Mouse (Mus musculus): ENCODE results near the gene Gm11032. TPM values are rescaled to one million over a fixed set of nuclear protein-coding genes. Genes with fewer than 3 reads are reported as not detected.

The Gm11032 gene
- polyA plus RNA-seq, 1 experiment from 2014 or later = not detected

- no peak for DNase-seq (ENCODE audit: low spot score)
- H3K4me3 ChIP-seq (ENCODE audit: low read depth, low read length) = no peak overlapping the region
- WGBS = 30% methylated on average over 8 of the region's 8 CpGs
- 0 out of 2 replicates have a peak overlapping the region, but pooled peaks have one; percentile 4 for H3K27ac ChIP-seq (replicated peaks)
- ATAC-seq (ENCODE audit: low FRiP score, low TSS enrichment) = no peak
- no peak overlapping the region for H3K9ac ChIP-seq (ENCODE audit: low read length)
- TF ChIP-seq EP300 (optimal IDR thresholded peaks at IDR 0.05) (no peak), CTCF (IDR thresholded peaks at IDR 0.05; ENCODE audit: low read depth) (no peak)
- H3K4me1 ChIP-seq (replicated peaks; ENCODE audit: control insufficient read depth, insufficient read depth) = no peaks in the 10 kb centered on the region
- no peaks in the 10 kb centered on the region for H3K27me3 ChIP-seq (ENCODE audit: control insufficient read depth, insufficient read depth, low read length)
- H3K9me3 ChIP-seq (ENCODE audit: control insufficient read depth, low read length) = no peaks in the 10 kb centered on the region
- no peak overlapping the region for H3K4me2 ChIP-seq (replicated peaks; ENCODE audit: low read depth)
- H3K36me3 ChIP-seq (ENCODE audit: control insufficient read depth, insufficient read depth, low read length) = no peaks in the 10 kb centered on the region
Observed at GRCm38 (mm10) chr11:4629861-4630280, 10.0 kb downstream of the Gm11032 start.

- H3K4me1 ChIP-seq (replicated peaks; ENCODE audit: control insufficient read depth, insufficient read depth) = peaks cover 3% of the 10 kb centered on the region; the same call in 1 of the 2 replicates
- no peak overlapping the region for H3K27ac ChIP-seq (replicated peaks)
- no peaks in the 10 kb centered on the region for H3K36me3 ChIP-seq (ENCODE audit: control insufficient read depth, insufficient read depth, low read length)
- no peak overlapping the region for H3K4me3 ChIP-seq (ENCODE audit: low read depth, low read length)
- no peaks in the 10 kb centered on the region for H3K27me3 ChIP-seq (ENCODE audit: control insufficient read depth, insufficient read depth, low read length)
- WGBS = 14% methylated on average over 2 of the region's 2 CpGs
- ATAC-seq (ENCODE audit: low FRiP score, low TSS enrichment) = no peak
- DNase-seq (ENCODE audit: low spot score) = no peak
- no peak overlapping the region for H3K9ac ChIP-seq (ENCODE audit: low read length)
- TF ChIP-seq CTCF (IDR thresholded peaks at IDR 0.05; ENCODE audit: low read depth) = no peak
- TF ChIP-seq EP300 (optimal IDR thresholded peaks at IDR 0.05) = no peak
- H3K9me3 ChIP-seq (ENCODE audit: control insufficient read depth, low read length) = no peaks in the 10 kb centered on the region
- no peak overlapping the region for H3K4me2 ChIP-seq (replicated peaks; ENCODE audit: low read depth)
Observed at GRCm38 (mm10) chr11:4633420-4633819, 13.6 kb downstream of the Gm11032 start.

GRCm38 (mm10) chr11:4634395-4634794 lies 14.5 kb downstream of the Gm11032 start:
- H3K9ac ChIP-seq (ENCODE audit: low read length) = no peak overlapping the region
- no peaks in the 10 kb centered on the region for H3K27me3 ChIP-seq (ENCODE audit: control insufficient read depth, insufficient read depth, low read length)
- no peaks in the 10 kb centered on the region for H3K36me3 ChIP-seq (ENCODE audit: control insufficient read depth, insufficient read depth, low read length)
- 55% methylated on average over 5 of the region's 5 CpGs for WGBS
- no peak overlapping the region for H3K27ac ChIP-seq (replicated peaks)
- H3K4me1 ChIP-seq (replicated peaks; ENCODE audit: control insufficient read depth, insufficient read depth) = peaks cover 3% of the 10 kb centered on the region; the same call in 1 of the 2 replicates
- no peak overlapping the region for H3K4me2 ChIP-seq (replicated peaks; ENCODE audit: low read depth)
- TF ChIP-seq CTCF (IDR thresholded peaks at IDR 0.05; ENCODE audit: low read depth) = no peak
- TF ChIP-seq EP300 (optimal IDR thresholded peaks at IDR 0.05) = no peak
- DNase-seq (ENCODE audit: low spot score) (no peak), ATAC-seq (ENCODE audit: low FRiP score, low TSS enrichment) (no peak)
- H3K9me3 ChIP-seq (ENCODE audit: control insufficient read depth, low read length) = no peaks in the 10 kb centered on the region
- no peak overlapping the region for H3K4me3 ChIP-seq (ENCODE audit: low read depth, low read length)

GRCm38 (mm10) chr11:4636782-4637342 lies 17.0 kb downstream of the Gm11032 start:
- Histone ChIP-seq H3K4me3 (ENCODE audit: low read depth, low read length) (peak overlapping the region; percentile 78), H3K27ac (replicated peaks) (peak overlapping the region; percentile 94), H3K4me2 (replicated peaks; ENCODE audit: low read depth) (peak overlapping the region; percentile 80), H3K27me3 (ENCODE audit: control insufficient read depth, insufficient read depth, low read length) (no peaks in the 10 kb centered on the region), H3K9ac (ENCODE audit: low read length) (no peak overlapping the region), H3K9me3 (ENCODE audit: control insufficient read depth, low read length) (no peaks in the 10 kb centered on the region), H3K36me3 (ENCODE audit: control insufficient read depth, insufficient read depth, low read length) (0 out of 2 replicates have a peak, but pooled peaks cover 2% of the 10 kb centered on the region), H3K4me1 (replicated peaks; ENCODE audit: control insufficient read depth, insufficient read depth) (peaks cover 3% of the 10 kb centered on the region; the same call in 1 of the 2 replicates)
- 38% methylated on average over 5 of the region's 5 CpGs for WGBS
- DNase-seq (ENCODE audit: low spot score) = no peak
- no peak for TF ChIP-seq EP300 (optimal IDR thresholded peaks at IDR 0.05)
- TF ChIP-seq CTCF (IDR thresholded peaks at IDR 0.05; ENCODE audit: low read depth) = no peak
- ATAC-seq (ENCODE audit: low FRiP score, low TSS enrichment) = no peak

- H3K9ac ChIP-seq (ENCODE audit: low read length) = peak within 1 kb of the TSS; percentile 80
- peak; percentile 99 for DNase-seq (ENCODE audit: low spot score)
- TF ChIP-seq CTCF (IDR thresholded peaks at IDR 0.05; ENCODE audit: low read depth) (peak; percentile 42), EP300 (optimal IDR thresholded peaks at IDR 0.05) (no peak)
- H3K36me3 ChIP-seq (ENCODE audit: control insufficient read depth, insufficient read depth, low read length) = 0 out of 2 replicates have a peak, but pooled peaks cover 2% of the 10 kb centered on the region
- H3K4me2 ChIP-seq (replicated peaks; ENCODE audit: low read depth) = peak within 1 kb of the TSS; percentile 80
- peak within 1 kb of the TSS; percentile 94 for H3K27ac ChIP-seq (replicated peaks)
- no peaks in the 10 kb centered on the region for H3K9me3 ChIP-seq (ENCODE audit: control insufficient read depth, low read length)
- peak; percentile 93 for ATAC-seq (ENCODE audit: low FRiP score, low TSS enrichment)
- peak within 1 kb of the TSS; percentile 78 for H3K4me3 ChIP-seq (ENCODE audit: low read depth, low read length)
- peaks cover 3% of the 10 kb centered on the region; the same call in 1 of the 2 replicates for H3K4me1 ChIP-seq (replicated peaks; ENCODE audit: control insufficient read depth, insufficient read depth)
- WGBS = under 1% methylated on average over 35 of the region's 35 CpGs
- H3K27me3 ChIP-seq (ENCODE audit: control insufficient read depth, insufficient read depth, low read length) = no peaks in the 10 kb centered on the region
Observed at GRCm38 (mm10) chr11:4637534-4638234, 17.8 kb downstream of the Gm11032 start, which contains the start of gene Ascc2. Ascc2 (plus strand) TSS chr11:4637747.

All from stomach, postnatal 0 days (tissue).